Mouse (Mus musculus) MEL (cell line): Measurements from ENCODE around the gene Pinlyp. TPM values are rescaled to one million over a fixed set of nuclear protein-coding genes. Genes with fewer than 3 reads are reported as not detected.

Experiments used
- DNase-seq: peaks from one replicate; pipeline ENCODE4 v3.0.0; 2011; ENCODE audit warnings: low read depth, low spot score
- H3K27ac ChIP-seq: 2 replicates; pipeline ENCODE4 v1.5.1; 2012; ENCODE audit warnings: low read depth, mild to moderate bottlenecking, control low read depth, low read length, moderate library complexity; ENCODE audit not compliant: control insufficient read depth
- H3K27me3 ChIP-seq, 2 experiments: fragments of 150-350 bp in 1 of 2; sonication (generic) in 1 of 2; 2 replicates each; pipeline ENCODE4 v1.6.1; 2012; ENCODE audit warnings: low read length in 2 of 2, mild to moderate bottlenecking in 2 of 2, improper control_type of control experiment in 1 of 2, moderate library complexity in 1 of 2; ENCODE audit not compliant: insufficient read depth in 2 of 2, control insufficient read depth in 1 of 2
- H3K36me3 ChIP-seq, 2 experiments: 2 replicates each; pipeline ENCODE4 v1.6.1; 2012 to 2014; ENCODE audit warnings: low read length in 2 of 2, improper control_type of control experiment in 1 of 2, inconsistent platforms in 1 of 2, mild to moderate bottlenecking in 1 of 2; ENCODE audit not compliant: insufficient read depth in 2 of 2, control insufficient read depth in 1 of 2
- H3K4me1 ChIP-seq, 2 experiments: fragments of 150-350 bp in 1 of 2; sonication (generic) in 1 of 2; 2 replicates each; pipeline ENCODE4 v1.6.1; 2012; ENCODE audit warnings: low read length in 2 of 2, improper control_type of control experiment in 1 of 2, mild to moderate bottlenecking in 1 of 2; ENCODE audit not compliant: insufficient read depth in 2 of 2, control insufficient read depth in 1 of 2
- H3K4me3 ChIP-seq, 2 experiments: fragments of 150-350 bp in 1 of 2; sonication (generic) in 1 of 2; 2 replicates each; pipeline ENCODE4 v1.5.1; 2012; ENCODE audit warnings: low read depth in 2 of 2, low read length in 2 of 2, mild to moderate bottlenecking in 2 of 2, moderate library complexity in 2 of 2, control low read depth in 1 of 2, improper control_type of control experiment in 1 of 2; ENCODE audit not compliant: control insufficient read depth in 1 of 2, insufficient read depth in 1 of 2
- H3K79me2 ChIP-seq: 2 replicates; pipeline ENCODE4 v1.6.1; 2012; ENCODE audit warnings: mild to moderate bottlenecking, low read length, moderate library complexity; ENCODE audit not compliant: control insufficient read depth, poor library complexity, insufficient read depth
- H3K9ac ChIP-seq: 2 replicates; pipeline ENCODE4 v1.6.1; 2012; ENCODE audit warnings: low read depth, mild to moderate bottlenecking, control low read depth, low read length, moderate library complexity; ENCODE audit not compliant: control insufficient read depth, poor library complexity, severe bottlenecking
- H3K9me3 ChIP-seq: fragments of 150-350 bp; sonication (generic); replicated peaks from 2 replicates; pipeline ENCODE4 v1.6.1; 2012; ENCODE audit warnings: mild to moderate bottlenecking, low read length, improper control_type of control experiment, moderate library complexity; ENCODE audit not compliant: insufficient read depth
- CHD1 ChIP-seq: IDR thresholded peaks from 2 replicates; pipeline ENCODE4 v1.6.1; 2012; ENCODE audit warnings: low read depth, mild to moderate bottlenecking, inconsistent platforms, low read length, improper control_type of control experiment
- CHD2 ChIP-seq: IDR thresholded peaks from 2 replicates; pipeline ENCODE4 v1.6.1; 2011; ENCODE audit warnings: low read length, improper control_type of control experiment
- CTCF ChIP-seq, 3 experiments: IDR thresholded peaks in 2 of 3; conservative IDR thresholded peaks in 1 of 3; 2 replicates each; pipeline ENCODE4 v1.5.1; 2011 to 2012; ENCODE audit warnings: low read length in 3 of 3, low read depth in 2 of 3, mild to moderate bottlenecking in 2 of 3, improper control_type of control experiment in 1 of 3, inconsistent platforms in 1 of 3, mixed read lengths in 1 of 3, moderate library complexity in 1 of 3; ENCODE audit not compliant: control insufficient read depth in 1 of 3, insufficient read depth in 1 of 3, poor library complexity in 1 of 3, severe bottlenecking in 1 of 3
- E2F4 ChIP-seq: IDR thresholded peaks from 2 replicates; pipeline ENCODE4 v1.6.1; 2011; ENCODE audit warnings: low read depth, low read length, improper control_type of control experiment, borderline replicate concordance
- EP300 ChIP-seq, 2 experiments: IDR thresholded peaks; 2 replicates each; pipeline ENCODE4 v1.6.1; 2011; ENCODE audit warnings: improper control_type of control experiment in 2 of 2, low read length in 2 of 2, low read depth in 1 of 2, mild to moderate bottlenecking in 1 of 2
- HCFC1 ChIP-seq: IDR thresholded peaks from 2 replicates; pipeline ENCODE4 v1.6.1; 2012; ENCODE audit warnings: low read depth, mild to moderate bottlenecking, inconsistent platforms, low read length, improper control_type of control experiment, moderate library complexity
- KAT2A ChIP-seq: conservative IDR thresholded peaks from 2 replicates; pipeline ENCODE4 v1.6.1; 2012; ENCODE audit warnings: low read depth, low read length, improper control_type of control experiment, inconsistent platforms
- MAFK ChIP-seq: IDR thresholded peaks from 2 replicates; pipeline ENCODE4 v1.6.1; 2011; ENCODE audit warnings: low read depth, mild to moderate bottlenecking, low read length, improper control_type of control experiment, borderline replicate concordance
- MAX ChIP-seq: IDR thresholded peaks from 2 replicates; pipeline ENCODE4 v1.6.1; 2011; ENCODE audit warnings: low read length, improper control_type of control experiment
- MAZ ChIP-seq: IDR thresholded peaks from 2 replicates; pipeline ENCODE4 v1.6.1; 2012; ENCODE audit warnings: low read depth, mild to moderate bottlenecking, inconsistent platforms, low read length, improper control_type of control experiment
- MEF2A ChIP-seq: IDR thresholded peaks from 2 replicates; pipeline ENCODE4 v1.6.1; 2014; ENCODE audit warnings: low read depth, mild to moderate bottlenecking, inconsistent platforms, low read length, improper control_type of control experiment; ENCODE audit not compliant: poor library complexity, insufficient replicate concordance, severe bottlenecking; ENCODE audit errors: extremely low read depth
- MXI1 ChIP-seq: IDR thresholded peaks from 2 replicates; pipeline ENCODE4 v1.6.1; 2011; ENCODE audit warnings: mild to moderate bottlenecking, low read depth, low read length, improper control_type of control experiment
- MYB ChIP-seq: IDR thresholded peaks from 2 replicates; pipeline ENCODE4 v1.6.1; 2011; ENCODE audit warnings: mild to moderate bottlenecking, low read depth, low read length, improper control_type of control experiment
- MYC ChIP-seq: IDR thresholded peaks from 2 replicates; pipeline ENCODE4 v1.6.1; 2011; ENCODE audit warnings: low read depth, mild to moderate bottlenecking, low read length, improper control_type of control experiment, moderate library complexity
- NRF1 ChIP-seq: IDR thresholded peaks from 2 replicates; pipeline ENCODE4 v1.6.1; 2014; ENCODE audit warnings: low read depth, mild to moderate bottlenecking, inconsistent platforms, low read length, improper control_type of control experiment, moderate library complexity; ENCODE audit not compliant: poor library complexity, insufficient read depth, severe bottlenecking
- POLR2AphosphoS5 ChIP-seq: IDR thresholded peaks from 2 replicates; pipeline ENCODE4 v1.6.1; 2012; ENCODE audit warnings: low read depth, borderline replicate concordance, mild to moderate bottlenecking, inconsistent platforms, low read length, moderate library complexity, mixed read lengths
- RAD21 ChIP-seq: IDR thresholded peaks from 2 replicates; pipeline ENCODE4 v1.6.1; 2011; ENCODE audit warnings: mild to moderate bottlenecking, low read depth, low read length, improper control_type of control experiment
- SMC3 ChIP-seq: IDR thresholded peaks from 2 replicates; pipeline ENCODE4 v1.6.1; 2011; ENCODE audit warnings: low read depth, low read length, improper control_type of control experiment
- TBP ChIP-seq: IDR thresholded peaks from 2 replicates; pipeline ENCODE4 v1.8.0; 2011; ENCODE audit warnings: low read depth, low read length, improper control_type of control experiment
- TCF12 ChIP-seq: IDR thresholded peaks from 2 replicates; pipeline ENCODE4 v1.6.1; 2014; ENCODE audit warnings: low read depth, mild to moderate bottlenecking, inconsistent platforms, low read length, improper control_type of control experiment, moderate library complexity
- UBTF ChIP-seq: IDR thresholded peaks from 2 replicates; pipeline ENCODE4 v1.6.1; 2012; ENCODE audit warnings: low read depth, mild to moderate bottlenecking, inconsistent platforms, low read length, improper control_type of control experiment, moderate library complexity, borderline replicate concordance; ENCODE audit not compliant: insufficient read depth
- USF1 ChIP-seq: IDR thresholded peaks from 2 replicates; pipeline ENCODE4 v1.6.1; 2014; ENCODE audit warnings: low read depth, mild to moderate bottlenecking, inconsistent platforms, low read length, improper control_type of control experiment, moderate library complexity
- USF2 ChIP-seq, 2 experiments: IDR thresholded peaks; 2 replicates each; pipeline ENCODE4 v1.6.1; 2011 to 2012; ENCODE audit warnings: improper control_type of control experiment in 2 of 2, low read length in 2 of 2, borderline replicate concordance in 1 of 2, inconsistent platforms in 1 of 2, low read depth in 1 of 2, mild to moderate bottlenecking in 1 of 2; ENCODE audit not compliant: insufficient read depth in 1 of 2
- ZC3H11A ChIP-seq: IDR thresholded peaks from 2 replicates; pipeline ENCODE4 v1.6.1; 2012; ENCODE audit warnings: low read depth, mild to moderate bottlenecking, inconsistent platforms, low read length, improper control_type of control experiment
- ZMIZ1 ChIP-seq: IDR thresholded peaks from 2 replicates; pipeline ENCODE4 v1.6.1; 2012; ENCODE audit warnings: low read depth, mild to moderate bottlenecking, inconsistent platforms, low read length, improper control_type of control experiment, moderate library complexity
- ZNF384 ChIP-seq: IDR thresholded peaks from 2 replicates; pipeline ENCODE4 v1.6.1; 2012; ENCODE audit warnings: low read depth, mild to moderate bottlenecking, inconsistent platforms, low read length, improper control_type of control experiment
- polyA plus RNA-seq, 2 experiments: library from polyadenylated mRNA; stranded (reverse) in 1 of 2; unstranded in 1 of 2; fragments of >175 nt in 1 of 2; fragments of >200 nt in 1 of 2; gene quantifications; 2 replicates each; pipeline versions ENCODE4 v1.2.1 to v1.2.4; 2012; ENCODE audit warnings: low replicate concordance in 2 of 2, low read depth in 1 of 2; ENCODE audit not compliant: insufficient read length in 2 of 2, insufficient read depth in 1 of 2, missing spikeins in 1 of 2
- total RNA-seq: library from RNA; depleted of rRNA; stranded (reverse); fragments of 300-350 nt; gene quantifications from 2 replicates; pipeline ENCODE4 v1.2.3, GENCODE M21; 2012

Gene Pinlyp
- total and polyA plus RNA-seq, 3 experiments, result not detected

- H3K9ac ChIP-seq, result no peak overlapping the region
- no peak for DNase-seq
- H3K27ac ChIP-seq, result no peak overlapping the region
These were observed 46.9 kb upstream of the Pinlyp start for GRCm38 (mm10) chr7:24592781-24593180.

GRCm38 (mm10) chr7:24592163-24592562 lies 46.2 kb upstream of the Pinlyp start:
- Histone ChIP-seq H3K27me3 (no peaks in the 10 kb centered on the region), H3K27ac (no peak overlapping the region), H3K36me3 (peaks cover 0 to 13% of the 10 kb centered on the region in 2 experiments; a peak in 2 of 4 replicates)
- TF ChIP-seq MYB (no peak), TCF12 (no peak), KAT2A (no peak), RAD21 (no peak), ZMIZ1 (no peak), SMC3 (no peak), E2F4 (no peak), CTCF (IDR thresholded peaks at IDR 0.05 in 2 of 3, conservative IDR thresholded peaks at IDR 0.05 in 1 of 3; ENCODE audit: control insufficient read depth in 1 of 3, insufficient read depth in 1 of 3, low read depth in 2 of 3, low read length in 3 of 3, poor library complexity in 1 of 3, severe bottlenecking in 1 of 3) (no peak), USF1 (no peak), POLR2AphosphoS5 (no peak), MXI1 (no peak), TBP (no peak), UBTF (no peak), CHD2 (no peak), HCFC1 (no peak), MYC (no peak), CHD1 (no peak), NRF1 (no peak), MAFK (no peak), EP300 (IDR thresholded peaks at IDR 0.05; ENCODE audit: low read depth in 1 of 2, low read length in 2 of 2) (no peak)
- TF ChIP-seq, all 39 proteins: peak for 0
- Histone ChIP-seq H3K4me1 (peaks cover 2 to 21% of the 10 kb centered on the region in 2 experiments; a peak in 3 of 4 replicates), H3K4me3 (no peak overlapping the region), H3K9ac (no peak overlapping the region), H3K79me2 (peaks cover 5% of the 10 kb centered on the region), H3K9me3 (no peaks in the 10 kb centered on the region)
- peak; percentile 41 for DNase-seq

More at GRCm38 (mm10) chr7:24592781-24593180, 46.9 kb upstream of the Pinlyp start:
- Histone ChIP-seq H3K27me3 (no peaks in the 10 kb centered on the region), H3K4me1 (peaks cover 2 to 21% of the 10 kb centered on the region in 2 experiments; a peak in 3 of 4 replicates)
- TF ChIP-seq MAX, result no peak
- TF ChIP-seq UBTF, result no peak
- no peak for TF ChIP-seq MYC
- TF ChIP-seq MAZ, result no peak
- TF ChIP-seq USF2 (IDR thresholded peaks at IDR 0.05; ENCODE audit: borderline replicate concordance in 1 of 2, insufficient read depth in 1 of 2, low read depth in 1 of 2, low read length in 2 of 2), result no peak
- TF ChIP-seq TBP, result no peak
- TF ChIP-seq CTCF (IDR thresholded peaks at IDR 0.05 in 2 of 3, conservative IDR thresholded peaks at IDR 0.05 in 1 of 3; ENCODE audit: control insufficient read depth in 1 of 3, insufficient read depth in 1 of 3, low read depth in 2 of 3, low read length in 3 of 3, poor library complexity in 1 of 3, severe bottlenecking in 1 of 3), result no peak
- TF ChIP-seq MEF2A, result no peak
- no peak for TF ChIP-seq ZC3H11A
- TF ChIP-seq ZNF384, result no peak
- no peak for TF ChIP-seq CHD2
- TF ChIP-seq RAD21, result no peak
- TF ChIP-seq MYB, result no peak
- TF ChIP-seq, all 39 proteins: peak for 0
- peaks cover 0 to 13% of the 10 kb centered on the region in 2 experiments; a peak in 2 of 4 replicates for H3K36me3 ChIP-seq
- H3K79me2 ChIP-seq, result peaks cover 5% of the 10 kb centered on the region
- H3K9me3 ChIP-seq, result no peaks in the 10 kb centered on the region
- H3K4me3 ChIP-seq, result no peak overlapping the region
